Mouse (Mus musculus) neural tube, embryonic 10.5 days (tissue): ENCODE data around the gene Nxph4.
A peak's percentile ranks its signal among the peaks of the same experiment; 100 is the strongest.

Source experiments
- DNase-seq: peaks from one replicate; pipeline ENCODE4 v3.0.0-alpha.2; 2017; ENCODE audit warnings: low spot score; ENCODE audit errors: extremely low spot score

The Nxph4 gene

DNA sequence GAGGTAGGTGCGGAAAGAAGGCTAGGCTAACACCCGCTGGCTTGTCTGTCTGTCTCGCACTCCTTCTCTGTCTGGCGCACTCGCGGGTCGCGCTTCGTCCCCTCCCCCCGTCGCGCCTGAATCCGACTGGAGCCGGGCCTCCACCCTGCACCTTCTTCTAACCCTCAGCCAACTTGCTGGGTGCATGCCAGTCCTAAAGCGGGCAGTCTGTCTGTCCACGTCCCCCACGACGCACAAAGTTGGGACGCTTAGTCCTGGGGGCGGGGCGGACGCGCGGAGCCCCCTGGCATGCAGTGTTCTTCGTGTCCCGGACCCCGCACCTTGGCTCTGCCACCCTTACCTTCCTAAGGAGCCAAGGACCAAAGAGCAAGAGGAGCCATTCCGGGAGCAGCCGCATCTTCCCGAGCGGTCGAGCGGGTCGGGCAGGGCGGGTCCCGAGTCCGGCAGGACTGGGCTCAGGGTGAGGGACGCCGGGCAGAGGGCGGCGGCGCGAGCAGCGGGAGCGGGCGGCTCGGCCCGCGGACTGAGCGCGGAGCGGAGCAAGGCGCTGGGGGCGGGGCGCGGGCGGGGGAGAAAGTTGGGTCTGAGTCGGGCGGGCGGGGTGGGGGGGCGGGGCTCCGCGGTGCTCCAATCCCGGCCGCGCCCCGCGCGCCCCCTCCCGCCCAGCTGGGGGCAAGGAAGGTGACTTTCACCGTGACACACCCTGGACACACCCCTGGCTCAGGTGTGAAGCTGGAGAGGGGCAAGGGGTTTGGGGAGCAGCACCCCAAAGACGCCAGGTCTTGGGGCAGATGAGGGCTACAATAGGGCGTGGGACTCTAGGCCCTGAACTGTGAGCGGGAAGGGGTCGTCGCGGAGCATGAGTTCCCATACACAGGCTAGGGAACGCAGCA, at the start of gene Nxph4:
Gene Nxph4, minus strand, starts transcription at position 524 of the 893 bp plus-strand sequence.
- peak; percentile 49 for DNase-seq

DNA sequence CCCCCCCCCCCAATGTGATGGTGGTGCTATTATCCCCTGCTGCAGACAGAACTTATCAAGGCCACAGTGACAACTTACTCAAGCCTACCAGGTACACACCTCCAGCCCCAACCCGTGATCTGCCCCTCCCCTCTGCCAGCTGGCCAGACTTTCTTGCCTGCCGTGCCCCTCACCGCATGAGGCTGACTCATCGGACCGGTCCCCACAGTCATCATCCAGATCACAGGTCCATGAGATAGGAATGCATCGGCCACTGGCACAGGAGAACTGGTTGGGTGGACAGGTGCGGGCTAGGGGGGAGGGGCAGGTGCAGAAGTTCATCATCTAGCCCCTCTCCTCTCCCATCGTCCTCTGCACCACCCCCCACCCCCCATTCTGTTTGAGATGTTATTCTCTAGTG, 49.3 kb upstream of the Nxph4 start:
- no peak for DNase-seq

DNA sequence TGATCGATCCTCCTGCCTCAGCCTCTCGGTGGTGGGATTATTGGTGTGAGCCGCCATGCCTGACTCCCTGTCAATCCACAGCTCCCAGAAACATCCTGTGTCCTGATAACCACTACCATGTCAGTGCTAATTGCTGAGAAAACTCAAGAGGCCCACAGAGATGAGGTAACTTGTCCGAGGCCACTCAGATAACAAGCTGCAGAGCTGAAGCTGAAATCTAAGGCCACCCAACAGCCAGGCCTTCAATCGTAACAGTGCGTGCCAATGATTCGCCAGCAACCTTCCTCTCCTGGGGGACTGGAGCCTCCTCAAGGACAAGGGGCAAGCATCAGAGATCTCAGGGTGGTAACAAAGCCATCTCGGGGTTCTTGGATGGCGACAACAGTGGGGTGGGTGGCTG, 46.9 kb upstream of the Nxph4 start:
- no peak for DNase-seq

DNA sequence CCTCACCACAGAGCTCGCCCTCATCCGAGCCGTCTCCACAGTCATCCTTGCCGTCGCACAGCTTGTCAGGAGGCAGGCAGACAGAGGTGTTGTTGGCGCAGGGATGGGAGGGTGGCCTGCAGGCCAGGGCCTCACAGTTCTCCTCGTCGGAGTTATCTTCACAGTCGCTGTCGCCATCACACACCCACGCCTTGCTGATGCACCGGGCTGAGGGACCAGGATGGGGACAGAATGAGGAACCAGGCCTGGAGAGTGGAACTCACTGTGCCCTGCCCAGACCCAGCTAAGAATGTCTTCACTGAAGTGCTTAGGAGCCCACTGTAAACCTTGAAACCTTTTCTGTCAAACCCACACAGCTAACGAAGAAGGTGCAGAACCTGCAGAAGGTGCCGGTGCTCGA, 43.6 kb upstream of the Nxph4 start:
- DNase-seq = no peak

DNA sequence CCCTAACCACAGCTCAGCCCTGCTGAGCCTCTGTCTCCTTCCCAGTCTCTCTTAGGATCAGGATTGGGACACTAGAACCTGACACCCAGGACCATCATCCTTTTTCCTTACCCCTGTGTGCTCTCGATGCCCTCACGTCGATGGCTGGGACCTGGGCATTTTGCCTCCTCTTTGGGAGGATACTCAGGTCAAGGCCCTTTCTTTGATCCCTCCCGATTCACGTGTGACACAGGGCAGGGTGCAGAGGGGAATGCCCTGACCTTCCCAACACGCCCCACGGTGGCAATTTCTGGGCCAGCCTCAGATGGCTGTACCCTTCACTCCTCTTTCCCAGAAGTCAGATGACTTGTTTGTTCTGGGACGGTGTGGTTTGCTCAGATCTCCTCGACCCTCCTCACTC, 42.8 kb upstream of the Nxph4 start:
- no peak for DNase-seq

DNA sequence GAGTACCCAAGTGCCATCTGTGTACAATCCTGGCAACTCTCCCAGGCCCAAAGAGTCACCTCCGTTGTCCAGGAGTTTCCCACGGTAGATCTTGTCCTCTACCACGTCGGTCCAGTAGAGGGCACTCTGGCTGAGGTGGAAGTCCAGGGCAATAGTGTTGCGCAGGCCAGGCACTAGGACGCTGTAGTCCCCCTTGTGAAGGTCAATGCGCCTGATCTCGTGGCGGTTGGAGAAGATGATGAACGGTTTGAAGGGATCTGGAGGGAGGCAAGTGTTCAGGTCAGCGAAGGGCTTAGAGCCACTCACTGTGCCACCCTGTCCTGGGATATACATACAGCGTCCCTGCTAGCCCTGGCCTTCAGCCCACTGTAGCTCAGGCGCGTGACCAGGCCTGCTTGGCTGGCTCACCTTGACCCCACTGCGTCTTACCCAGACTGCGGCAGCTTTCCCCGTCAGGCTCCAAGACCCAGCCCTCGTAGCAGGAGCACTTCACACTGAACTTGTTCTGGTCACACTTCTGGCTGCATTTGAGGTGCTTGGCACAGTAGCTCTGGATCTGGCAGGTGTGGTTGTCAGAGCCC, 42.1 kb upstream of the Nxph4 start:
- peak; percentile 42 for DNase-seq

DNA sequence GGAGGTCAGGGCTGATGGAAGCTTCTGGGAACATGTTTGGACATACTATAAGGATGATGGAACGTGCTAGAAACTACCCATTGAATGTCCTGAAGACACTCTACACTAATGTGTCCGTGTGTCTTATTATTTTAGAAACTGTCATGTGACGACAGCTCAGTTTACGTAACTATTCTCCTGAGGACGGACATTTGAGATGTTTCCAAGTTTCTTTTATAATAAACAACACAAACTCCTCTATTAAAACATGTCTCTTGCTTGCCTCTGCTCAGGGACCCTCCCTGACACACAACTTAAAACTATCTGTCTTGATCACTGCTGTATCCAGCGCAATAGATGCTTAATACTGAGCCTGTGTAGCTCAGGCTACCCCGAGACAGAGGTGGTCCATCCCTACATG, 41.4 kb upstream of the Nxph4 start:
- DNase-seq = no peak

DNA sequence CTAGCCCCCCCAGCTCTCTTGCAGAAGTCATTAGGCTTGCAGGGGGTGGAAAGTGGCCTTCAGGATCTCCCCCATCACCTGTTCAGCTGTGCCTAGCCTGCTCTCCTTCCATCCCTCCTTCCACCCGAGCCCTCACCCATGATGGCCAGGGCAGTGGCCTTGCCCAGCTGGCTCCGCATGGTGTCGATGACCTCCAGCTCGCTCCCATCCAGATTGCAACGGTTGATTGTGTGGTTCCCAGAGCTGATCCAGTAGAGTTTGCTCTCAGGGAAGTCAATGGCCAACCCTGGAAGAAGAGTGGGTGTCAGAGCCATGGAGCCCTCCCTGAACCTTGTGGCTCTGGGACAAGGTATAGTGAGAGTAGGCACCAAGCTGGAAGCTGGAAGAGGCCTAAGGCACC, 37.9 kb upstream of the Nxph4 start:
- DNase-seq = no peak

DNA sequence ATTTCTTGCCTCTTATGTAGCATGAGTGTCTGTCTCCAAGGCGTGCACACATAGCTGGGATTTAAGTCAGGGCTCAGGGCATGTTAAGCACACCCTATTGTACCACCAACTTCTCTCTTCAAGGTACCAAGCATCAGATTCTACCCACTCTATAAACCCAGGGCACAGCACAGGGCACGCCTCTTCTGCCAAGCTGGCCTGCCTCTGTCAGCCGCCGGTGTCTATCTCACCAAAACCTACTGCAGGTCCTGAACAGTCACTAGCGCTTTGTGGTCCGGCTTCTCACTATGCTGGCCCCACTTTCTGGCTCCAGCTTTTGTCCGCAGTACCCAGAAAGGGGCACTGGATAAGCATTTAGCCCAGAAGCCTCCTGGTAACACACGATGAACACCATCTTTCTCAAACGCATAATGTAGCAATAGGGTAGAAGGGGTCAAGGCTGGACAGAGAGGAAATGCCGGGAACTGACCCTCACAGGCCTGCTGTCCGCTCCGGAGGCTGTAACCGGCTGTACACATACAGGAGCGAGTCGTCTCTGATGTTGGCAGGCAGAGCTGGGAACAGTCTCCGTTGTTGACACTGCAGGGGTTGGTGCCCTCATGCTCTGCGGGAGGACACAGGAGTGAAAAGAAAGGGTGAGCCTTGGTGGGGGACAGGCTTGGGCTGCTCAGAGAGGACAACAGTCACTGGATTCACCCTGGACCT, 36.7 kb upstream of the Nxph4 start:
- no peak for DNase-seq

DNA sequence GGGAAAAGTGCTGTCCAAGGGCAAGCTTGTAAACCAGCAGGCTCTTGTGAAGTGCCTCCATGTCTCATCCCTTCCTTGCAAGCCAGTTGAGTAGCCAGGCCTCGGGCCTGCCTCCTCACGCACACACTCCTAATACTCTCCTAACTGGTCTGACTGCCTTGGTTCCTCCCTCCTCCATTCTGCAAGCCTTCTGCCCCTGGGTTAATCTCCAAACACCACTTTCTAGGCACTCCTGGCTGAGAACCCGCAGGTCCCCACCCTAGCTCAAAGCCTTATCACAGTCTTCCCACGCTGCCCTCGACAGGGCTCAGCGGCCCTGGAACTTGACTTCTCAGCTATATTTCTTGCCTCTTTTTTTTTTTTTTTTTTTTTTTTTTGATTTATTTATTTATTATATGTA, 36.0 kb upstream of the Nxph4 start:
- DNase-seq = no peak

DNA sequence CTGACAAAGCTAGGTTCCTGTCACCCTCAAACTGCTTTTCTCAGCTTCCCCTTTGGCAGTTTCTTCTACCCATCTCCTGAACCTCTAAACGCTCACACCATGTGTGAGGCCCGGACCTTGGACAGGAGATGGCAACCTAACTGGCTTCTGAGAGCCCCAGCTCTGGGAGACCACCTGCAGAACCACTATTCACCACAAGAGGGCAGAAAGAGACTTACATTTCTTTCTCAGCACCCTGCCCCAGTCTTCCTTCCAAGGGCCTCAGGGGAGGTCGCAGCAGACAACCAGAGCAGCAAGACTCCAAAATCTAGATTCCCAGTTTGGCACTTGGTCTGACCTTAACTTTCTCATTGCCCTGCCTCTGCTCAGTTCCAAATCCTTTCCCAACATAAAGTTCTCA, 35.1 kb upstream of the Nxph4 start:
- peak; percentile 80 for DNase-seq

DNA sequence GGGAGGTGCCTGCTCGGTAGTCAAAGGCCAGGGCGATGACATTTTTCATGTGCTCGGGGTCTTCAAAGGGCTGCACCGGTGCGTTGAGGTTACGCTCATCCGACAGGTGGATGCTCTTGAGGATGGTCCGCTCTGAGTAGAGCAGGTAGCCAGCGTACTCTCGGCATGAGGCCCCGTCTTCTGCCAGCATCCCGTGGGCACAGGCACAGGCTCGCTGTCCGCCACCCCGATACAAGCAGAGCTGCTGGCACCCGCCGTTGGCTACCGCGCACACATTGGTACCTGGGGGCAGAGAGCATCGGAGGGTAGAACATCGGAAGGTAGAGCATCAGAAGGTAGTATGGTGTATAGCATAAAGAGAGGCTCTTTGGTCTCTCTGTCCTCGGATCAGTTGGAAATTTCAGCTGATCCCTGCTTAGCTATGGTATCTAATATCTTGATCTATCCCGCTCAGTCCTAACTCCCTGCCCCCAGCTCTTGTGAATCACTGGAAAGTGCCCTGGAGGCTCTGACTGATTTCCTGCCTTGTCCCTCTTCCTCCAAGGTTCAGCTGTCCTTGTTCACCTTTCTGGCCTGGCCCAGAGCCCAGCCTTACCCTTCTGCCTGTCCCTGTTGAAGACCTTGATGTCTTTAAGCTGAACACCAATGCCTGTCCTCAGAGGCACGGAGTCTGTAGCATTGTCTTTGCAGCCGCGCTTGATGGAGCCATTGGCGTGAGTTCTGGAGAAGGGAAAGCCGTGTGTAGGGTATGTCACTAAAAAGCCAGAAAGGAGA, 32.4 kb upstream of the Nxph4 start:
- no peak for DNase-seq

DNA sequence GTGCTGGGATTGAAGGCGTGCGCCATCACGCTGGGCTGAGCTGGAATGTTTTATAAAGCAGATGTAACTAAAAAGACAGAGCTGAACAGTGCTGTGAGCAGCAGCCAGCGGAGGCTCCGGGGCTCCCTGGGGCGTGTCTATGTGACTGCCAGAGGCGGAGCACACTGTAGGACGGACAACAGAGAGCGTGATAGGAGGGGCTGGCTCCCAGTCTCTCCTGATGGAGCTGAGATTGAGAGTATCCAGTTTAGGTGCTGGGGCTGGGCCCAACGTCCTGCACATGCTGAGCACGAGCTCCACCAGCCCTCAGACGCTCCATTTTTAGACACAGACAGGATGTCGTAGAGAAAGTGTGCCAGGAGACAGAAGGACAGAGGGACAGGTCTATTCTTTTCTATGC, 29.9 kb upstream of the Nxph4 start:
- no peak for DNase-seq

DNA sequence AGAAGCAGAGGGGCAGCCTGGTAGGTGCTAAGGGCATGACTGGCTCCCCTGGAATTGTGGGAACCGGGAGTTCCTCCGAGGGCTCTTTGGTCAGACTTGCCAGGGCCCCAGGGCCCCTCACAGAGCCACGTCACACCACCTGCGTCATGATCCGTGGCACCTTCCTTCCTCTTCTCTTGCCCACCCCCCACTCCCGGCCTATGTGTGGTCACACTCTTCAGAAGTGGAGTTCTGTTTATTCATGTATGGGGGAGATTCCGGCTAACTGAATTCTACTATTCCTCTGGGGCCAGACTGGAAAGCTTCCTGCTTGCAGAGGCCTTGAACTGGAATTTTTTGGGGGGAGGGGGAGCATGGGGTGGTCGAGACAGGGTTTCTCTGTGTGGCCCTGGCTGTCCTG, 29.5 kb upstream of the Nxph4 start:
- DNase-seq = no peak

DNA sequence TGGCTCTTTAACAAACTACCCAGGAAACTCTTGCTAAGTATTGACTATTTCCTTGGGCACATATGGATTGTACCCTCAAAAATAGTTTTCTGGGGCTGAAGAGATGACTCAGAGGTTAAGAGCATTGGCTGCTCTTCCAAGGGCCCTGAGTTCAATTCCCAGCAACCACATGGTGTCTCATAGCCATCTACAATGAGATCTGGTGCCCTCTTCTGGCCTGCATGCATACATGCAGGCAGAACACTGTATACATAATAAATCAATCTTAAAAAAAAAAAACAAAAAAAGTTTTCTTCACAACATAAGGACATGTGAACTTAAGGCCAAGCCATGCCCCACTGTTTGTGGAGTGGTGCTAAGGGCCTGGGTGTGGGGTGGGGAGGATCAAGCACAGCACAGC, 26.8 kb upstream of the Nxph4 start:
- DNase-seq = no peak

DNA sequence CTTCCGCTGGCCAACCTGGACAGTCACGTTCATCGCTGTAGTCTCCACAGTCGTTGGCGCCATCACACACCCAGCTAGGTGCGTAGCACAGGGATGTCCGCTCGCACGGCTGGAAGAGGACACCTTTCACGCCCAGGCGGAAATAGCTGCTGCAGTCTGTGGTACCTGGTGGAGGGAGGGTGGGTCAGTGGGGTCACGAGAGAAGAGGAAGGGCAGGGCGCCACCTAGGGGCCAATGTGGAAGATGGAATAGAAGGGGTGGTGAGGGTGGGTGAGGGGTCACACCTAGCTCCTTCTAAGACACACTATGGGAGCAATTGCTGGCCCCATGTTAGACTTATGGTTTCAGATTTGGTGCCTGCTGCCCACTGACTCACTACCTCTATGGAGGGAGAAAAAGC, 23.0 kb upstream of the Nxph4 start:
- DNase-seq = no peak

DNA sequence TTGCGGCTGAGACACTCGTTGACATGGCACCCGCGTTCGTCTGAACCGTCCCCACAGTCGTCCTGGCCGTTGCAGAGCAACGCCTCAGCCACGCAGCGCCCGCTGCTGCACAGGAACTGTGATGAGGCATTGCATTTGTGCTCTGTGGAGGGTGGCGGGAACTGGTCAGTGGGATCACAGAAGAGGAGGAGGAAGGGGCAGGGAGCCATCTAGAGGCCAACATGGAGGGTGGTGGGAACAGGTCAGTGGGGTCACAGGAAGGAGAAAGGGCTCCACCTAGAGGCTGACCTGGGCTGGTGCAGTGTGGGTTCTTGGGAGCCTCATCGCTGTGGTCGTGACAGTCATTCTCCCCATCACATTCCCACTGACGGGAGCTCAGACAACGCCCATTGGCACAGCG, 21.3 kb upstream of the Nxph4 start:
- peak; percentile 48 for DNase-seq

DNA sequence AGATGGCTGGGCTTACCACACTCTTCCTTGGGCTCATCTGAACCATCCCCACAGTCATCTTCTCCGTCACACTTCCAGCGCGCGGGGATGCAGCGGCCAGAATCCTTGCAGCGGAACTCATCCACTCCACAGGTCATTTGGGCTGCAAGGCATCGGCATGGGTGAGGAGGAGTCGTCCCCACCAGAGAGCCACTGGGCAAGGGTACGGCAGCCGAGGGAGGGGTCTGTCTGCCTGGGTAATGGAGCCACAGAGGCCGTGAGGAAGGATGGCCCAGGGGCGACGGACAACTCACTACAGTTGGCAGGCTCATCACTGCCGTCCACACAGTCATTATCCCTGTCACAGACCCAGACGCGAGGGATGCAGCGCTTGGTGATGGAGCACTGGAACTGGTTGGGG, 15.5 kb upstream of the Nxph4 start:
- no peak for DNase-seq

DNA sequence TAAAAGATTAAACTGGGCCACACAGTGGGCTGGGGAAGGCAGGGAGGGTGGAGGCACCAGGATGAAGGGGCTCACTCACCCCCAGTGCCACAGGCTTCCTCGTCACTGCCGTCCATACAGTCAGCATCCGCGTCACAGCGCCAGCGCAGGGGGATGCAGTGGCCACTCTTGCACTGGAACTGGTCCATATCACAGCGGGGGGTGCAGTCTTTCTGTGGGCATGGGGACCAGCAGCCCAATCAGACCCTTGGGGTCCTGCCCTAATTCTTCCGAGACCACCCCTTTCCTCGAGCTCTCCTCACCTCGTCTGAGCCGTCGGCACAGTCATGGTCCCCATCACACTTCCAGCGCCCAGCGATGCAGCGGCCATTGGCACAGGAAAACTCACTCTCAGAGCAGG, 13.9 kb upstream of the Nxph4 start:
- DNase-seq = no peak

DNA sequence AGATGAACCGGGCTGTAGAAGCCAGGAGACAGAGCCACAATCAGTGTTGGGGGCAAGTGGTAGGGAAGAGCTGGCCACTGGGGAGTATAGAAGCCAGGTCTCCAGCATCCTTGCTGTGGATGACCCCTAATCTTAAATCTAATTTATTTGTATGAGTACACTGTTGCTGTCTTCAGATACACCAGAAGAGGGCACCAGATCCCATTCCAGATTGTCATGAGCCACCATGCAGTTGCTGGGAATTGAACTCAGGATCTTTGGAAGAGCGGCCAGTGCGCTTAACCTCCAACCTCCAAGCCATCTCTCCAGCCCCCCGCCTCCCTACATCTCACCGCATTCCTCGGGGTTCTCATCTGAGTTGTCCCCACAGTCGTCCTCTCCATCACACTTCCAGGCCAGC, 12.1 kb upstream of the Nxph4 start:
- no peak for DNase-seq

DNA sequence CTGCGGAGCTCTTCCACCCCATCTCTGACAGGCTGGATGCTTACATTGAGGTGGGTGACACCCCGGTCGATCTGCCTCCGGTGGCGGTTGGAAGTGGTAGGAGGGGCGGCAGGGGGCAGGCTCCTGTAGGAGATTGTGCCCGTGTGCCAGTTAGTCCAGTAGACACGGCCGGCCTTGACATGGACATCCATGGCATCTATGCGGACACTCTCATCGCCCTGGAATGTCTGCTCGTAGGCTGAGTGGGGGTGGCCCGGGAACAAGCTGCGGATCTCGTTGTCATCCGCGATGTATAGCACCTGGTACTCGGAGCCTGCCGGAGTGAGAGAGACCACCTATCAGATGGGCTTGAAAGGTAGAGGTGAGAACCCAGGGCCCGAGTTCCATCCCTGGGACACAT, 10.0 kb upstream of the Nxph4 start:
- DNase-seq = no peak

DNA sequence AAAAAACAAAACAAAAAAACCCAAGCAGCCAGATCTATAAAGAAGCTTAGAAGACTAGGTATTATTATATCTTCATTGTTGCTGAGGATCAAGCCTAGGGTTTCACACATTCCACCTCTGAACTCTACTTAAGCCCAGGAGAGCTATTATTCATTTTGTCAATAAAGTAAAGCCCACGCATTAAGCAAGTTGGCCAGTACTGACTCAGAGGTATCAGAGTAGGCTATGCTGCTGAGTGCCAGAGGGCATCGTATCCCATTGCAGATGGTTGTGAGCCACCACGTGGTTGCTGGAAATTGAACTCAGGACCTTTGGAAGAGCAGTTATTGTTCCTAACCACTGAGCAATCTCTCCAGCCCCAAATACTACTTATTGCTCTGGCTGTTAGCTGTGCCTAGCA, 9.6 kb upstream of the Nxph4 start:
- no peak for DNase-seq
